Mouse (Mus musculus): ENCODE results near the gene Dnajc7.

Dnajc7 gene

GRCm38 (mm10) chr11:100579116-100579799 lies 40.7 kb downstream of the Dnajc7 start:
- DNase-seq: no peak

GRCm38 (mm10) chr11:100577852-100578599 lies 41.9 kb downstream of the Dnajc7 start:
- no peak for DNase-seq

- no peak for DNase-seq
These were observed 43.7 kb downstream of the Dnajc7 start for GRCm38 (mm10) chr11:100576256-100576655.

GRCm38 (mm10) chr11:100575484-100575855 lies 44.5 kb downstream of the Dnajc7 start:
- no peak for DNase-seq

- DNase-seq: peak; percentile 83 to 86
These were observed 45.1 kb downstream of the Dnajc7 start, which contains the start of gene Cnp for GRCm38 (mm10) chr11:100574708-100575483. Gene Cnp, plus strand, starts transcription at chr11:100574904.

- DNase-seq: no peak
These were observed 45.8 kb downstream of the Dnajc7 start for GRCm38 (mm10) chr11:100574188-100574587.

GRCm38 (mm10) chr11:100571202-100571567 lies 48.8 kb downstream of the Dnajc7 start:
- no peak for DNase-seq

- DNase-seq: peak; percentile 59 to 77
These were observed 49.4 kb downstream of the Dnajc7 start for GRCm38 (mm10) chr11:100570430-100571201.

GRCm38 (mm10) chr11:100569789-100570188 lies 50.2 kb downstream of the Dnajc7 start:
- no peak for DNase-seq

- DNase-seq: no peak
These were observed 51.3 kb downstream of the Dnajc7 start for GRCm38 (mm10) chr11:100568692-100569091.

GRCm38 (mm10) chr11:100567815-100568245 lies 52.1 kb downstream of the Dnajc7 start:
- DNase-seq: no peak

GRCm38 (mm10) chr11:100567229-100567628 lies 52.7 kb downstream of the Dnajc7 start:
- DNase-seq: no peak

GRCm38 (mm10) chr11:100564703-100565102 lies 55.3 kb downstream of the Dnajc7 start:
- no peak for DNase-seq

- DNase-seq: no peak
These were observed 55.7 kb downstream of the Dnajc7 start for GRCm38 (mm10) chr11:100564297-100564696.

GRCm38 (mm10) chr11:100561748-100562147 lies 58.2 kb downstream of the Dnajc7 start:
- DNase-seq: no peak

- no peak for DNase-seq
These were observed 60.5 kb downstream of the Dnajc7 start for GRCm38 (mm10) chr11:100559476-100559875.

GRCm38 (mm10) chr11:100557563-100557962 lies 62.4 kb downstream of the Dnajc7 start:
- no peak for DNase-seq

- DNase-seq: peak; percentile 65 to 74
These were observed 64.4 kb downstream of the Dnajc7 start for GRCm38 (mm10) chr11:100555583-100555982.

GRCm38 (mm10) chr11:100552842-100553241 lies 67.1 kb downstream of the Dnajc7 start:
- DNase-seq: peak; percentile 84 to 90

- DNase-seq: no peak
These were observed 69.9 kb downstream of the Dnajc7 start for GRCm38 (mm10) chr11:100550101-100550500.

GRCm38 (mm10) chr11:100549466-100549865 lies 70.5 kb downstream of the Dnajc7 start:
- no peak for DNase-seq

GRCm38 (mm10) chr11:100548141-100548540 lies 71.8 kb downstream of the Dnajc7 start:
- no peak for DNase-seq

- no peak for DNase-seq
These were observed 73.0 kb downstream of the Dnajc7 start for GRCm38 (mm10) chr11:100546955-100547354.

All from lung, adult 18-20 months (tissue).